Mouse (Mus musculus): ENCODE data around the gene Zfp536. TPM values are rescaled to one million over a fixed set of nuclear protein-coding genes. Genes with fewer than 3 reads are reported as not detected.

Zfp536 gene
- polyA plus RNA-seq, 1 experiment from 2014 or later = 4.3 TPM

DNA sequence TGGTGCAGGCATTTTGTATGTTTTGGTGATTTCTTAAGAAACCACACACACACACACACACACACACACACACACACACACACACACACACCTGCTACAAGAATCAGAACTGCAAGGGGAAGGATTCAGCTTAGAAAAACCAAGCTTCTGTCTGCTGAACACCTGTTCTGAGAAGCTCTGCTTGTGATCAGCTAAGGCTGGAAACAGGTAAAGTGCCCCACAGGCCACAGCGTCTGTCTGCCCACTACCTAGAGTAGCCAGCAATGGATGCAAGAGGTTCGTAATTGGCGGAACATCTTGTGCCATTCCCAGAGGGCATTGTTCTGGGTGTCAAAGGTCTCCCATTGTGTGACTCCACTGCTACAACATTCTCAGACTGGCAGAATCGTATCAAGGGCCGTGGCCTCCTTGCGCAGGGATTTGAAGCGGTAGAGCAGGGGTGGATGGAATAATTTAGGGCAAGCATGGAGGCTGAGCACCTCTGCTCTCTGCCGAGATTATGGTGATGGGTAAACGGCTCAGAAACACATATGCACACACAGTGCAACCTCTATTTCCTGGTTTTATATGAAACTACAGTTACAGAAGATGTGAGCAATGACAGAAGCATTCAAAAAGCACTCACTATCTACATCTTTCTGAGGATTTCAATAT, 170.4 kb downstream of the Zfp536 start:
- Histone ChIP-seq H3K4me2 (no peak overlapping the region), H3K4me1 (no peaks in the 10 kb centered on the region), H3K4me3 (no peak overlapping the region), H3K36me3 (no peaks in the 10 kb centered on the region), H3K27ac (replicated peaks) (no peak overlapping the region), H3K9me3 (no peaks in the 10 kb centered on the region; the same call in 1 of the 2 replicates), H3K27me3 (replicated peaks) (peaks cover 11% of the 10 kb centered on the region), H3K9ac (no peak overlapping the region)
- 67% methylated on average over 9 of the region's 9 CpGs for WGBS
- ATAC-seq (ENCODE audit: extremely low read depth, insufficient number of reproducible peaks, low FRiP score, low TSS enrichment) = no peak

DNA sequence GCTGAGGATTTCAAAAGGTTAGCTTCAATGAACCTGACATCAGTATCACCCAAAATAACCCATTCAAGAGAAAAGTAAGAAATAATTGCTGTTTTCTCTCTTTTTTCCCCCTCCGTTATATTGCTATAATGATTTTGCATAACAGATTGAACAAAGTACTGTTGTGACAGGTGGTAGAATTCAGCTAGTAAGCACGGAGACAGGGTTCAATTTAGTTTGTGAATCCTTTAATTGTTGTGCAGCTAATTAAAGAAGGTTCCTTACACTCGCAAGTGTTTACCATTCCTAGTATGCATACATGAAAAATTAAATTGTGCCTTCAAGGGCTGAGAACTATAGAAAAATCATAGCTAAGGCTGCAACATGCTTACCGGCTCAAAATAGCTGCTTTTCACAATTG, 173.1 kb downstream of the Zfp536 start:
- H3K27me3 ChIP-seq (replicated peaks) = peaks cover 11% of the 10 kb centered on the region
- H3K27ac ChIP-seq (replicated peaks) = no peak overlapping the region
- no peaks in the 10 kb centered on the region for H3K9me3 ChIP-seq
- H3K36me3 ChIP-seq = no peaks in the 10 kb centered on the region
- no peak overlapping the region for H3K4me3 ChIP-seq
- ATAC-seq (ENCODE audit: extremely low read depth, insufficient number of reproducible peaks, low FRiP score, low TSS enrichment) = no peak
- H3K4me1 ChIP-seq = no peaks in the 10 kb centered on the region
- no peak overlapping the region for H3K4me2 ChIP-seq
- no peak overlapping the region for H3K9ac ChIP-seq
- 77% methylated on average over 4 of the region's 4 CpGs for WGBS

DNA sequence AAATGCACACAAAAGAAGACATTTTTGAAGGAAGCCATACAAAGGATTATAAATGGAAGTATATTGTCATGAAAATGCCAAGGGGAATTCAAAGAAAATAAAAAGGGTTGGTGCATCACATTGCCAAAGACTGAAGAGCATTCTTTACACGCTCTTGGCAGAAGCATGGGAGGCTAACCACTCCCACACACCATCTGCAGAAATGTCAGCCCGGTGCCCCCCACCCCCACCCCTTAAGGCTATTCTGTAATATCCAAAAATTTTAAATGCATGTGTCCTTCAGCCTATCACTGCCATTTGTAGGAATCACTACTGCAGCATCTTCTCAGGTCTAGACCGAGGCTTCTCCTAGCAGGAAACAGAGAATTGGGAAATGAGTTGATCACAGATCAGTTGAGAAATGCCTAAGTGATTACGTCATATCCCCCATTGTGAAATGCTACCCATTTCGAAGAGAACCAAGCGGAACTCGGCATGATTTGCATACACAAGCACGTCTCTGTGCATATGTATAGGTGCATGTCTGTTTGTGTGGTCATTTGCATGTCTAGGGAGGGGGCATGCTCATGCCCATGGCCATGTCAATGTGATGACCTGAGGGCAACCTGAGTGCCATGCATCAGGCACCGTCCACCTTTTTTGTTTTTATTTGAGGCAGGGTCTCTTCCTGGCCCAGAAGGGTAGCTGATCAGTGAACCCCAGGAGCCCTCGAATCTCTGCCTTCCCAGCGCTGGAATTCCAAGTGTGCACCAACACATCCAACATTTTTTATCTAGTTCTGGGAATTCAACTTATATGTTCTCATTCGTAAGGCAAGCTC, 179.0 kb downstream of the Zfp536 start:
- Histone ChIP-seq H3K9ac (no peak overlapping the region), H3K27me3 (replicated peaks) (0 out of 2 replicates have a peak, but pooled peaks cover 3% of the 10 kb centered on the region), H3K4me2 (no peak overlapping the region), H3K36me3 (no peaks in the 10 kb centered on the region), H3K9me3 (no peaks in the 10 kb centered on the region), H3K4me1 (no peaks in the 10 kb centered on the region), H3K27ac (replicated peaks) (no peak overlapping the region), H3K4me3 (no peak overlapping the region)
- ATAC-seq (ENCODE audit: extremely low read depth, insufficient number of reproducible peaks, low FRiP score, low TSS enrichment) = no peak
- 62% methylated on average over 12 of the region's 12 CpGs for WGBS

DNA sequence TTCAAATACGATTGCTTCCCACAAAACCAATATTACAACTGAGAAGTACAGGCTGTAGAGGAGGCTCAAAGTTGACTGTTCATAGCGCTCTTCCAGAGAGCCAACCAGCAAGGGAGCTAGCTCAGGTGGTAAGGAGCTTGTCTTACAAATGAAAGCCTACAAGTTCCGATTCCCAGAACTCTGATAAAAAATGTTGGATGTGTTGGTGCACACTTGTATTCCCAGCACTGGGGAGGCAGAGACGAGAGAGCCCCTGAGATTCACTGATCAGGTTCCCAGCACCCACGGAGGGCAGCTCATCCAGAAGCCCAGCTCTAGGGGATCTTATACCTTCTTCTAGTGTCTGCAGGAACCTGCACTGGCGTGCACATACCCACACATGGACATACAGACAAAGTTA, 179.9 kb downstream of the Zfp536 start:
- Histone ChIP-seq H3K27me3 (replicated peaks) (no peaks in the 10 kb centered on the region), H3K36me3 (no peaks in the 10 kb centered on the region), H3K9ac (no peak overlapping the region), H3K4me1 (no peaks in the 10 kb centered on the region), H3K9me3 (no peaks in the 10 kb centered on the region), H3K4me2 (no peak overlapping the region), H3K27ac (replicated peaks) (no peak overlapping the region), H3K4me3 (no peak overlapping the region)
- WGBS = 84% methylated on average over 6 of the region's 6 CpGs
- ATAC-seq (ENCODE audit: extremely low read depth, insufficient number of reproducible peaks, low FRiP score, low TSS enrichment) = no peak

DNA sequence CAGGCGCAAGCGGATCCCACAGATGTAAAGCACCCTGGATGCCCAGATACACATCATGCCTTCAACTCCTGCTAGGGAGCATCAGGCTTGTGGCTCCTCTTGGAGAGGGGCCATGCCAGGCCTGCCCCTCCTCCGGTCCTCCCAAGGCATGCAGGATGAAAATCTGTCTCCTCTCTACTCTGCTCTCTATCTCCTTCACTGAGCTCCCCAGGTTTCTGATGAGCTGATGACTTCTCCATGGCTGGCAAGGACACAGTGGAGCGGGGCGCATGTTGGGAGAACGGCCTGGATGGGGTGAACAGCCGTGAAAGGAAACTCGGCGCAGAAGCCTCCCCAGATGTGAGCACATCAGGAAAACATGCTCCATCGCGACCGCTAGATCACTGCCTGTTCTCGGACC, 186.7 kb downstream of the Zfp536 start:
- Histone ChIP-seq H3K9me3 (no peaks in the 10 kb centered on the region), H3K4me3 (no peak overlapping the region), H3K4me2 (no peak overlapping the region), H3K27ac (replicated peaks) (no peak overlapping the region), H3K36me3 (no peaks in the 10 kb centered on the region), H3K27me3 (replicated peaks) (no peaks in the 10 kb centered on the region), H3K9ac (no peak overlapping the region), H3K4me1 (peaks cover 4% of the 10 kb centered on the region; the same call in 1 of the 2 replicates)
- no peak for ATAC-seq (ENCODE audit: extremely low read depth, insufficient number of reproducible peaks, low FRiP score, low TSS enrichment)
- 77% methylated on average over 13 of the region's 13 CpGs for WGBS

DNA sequence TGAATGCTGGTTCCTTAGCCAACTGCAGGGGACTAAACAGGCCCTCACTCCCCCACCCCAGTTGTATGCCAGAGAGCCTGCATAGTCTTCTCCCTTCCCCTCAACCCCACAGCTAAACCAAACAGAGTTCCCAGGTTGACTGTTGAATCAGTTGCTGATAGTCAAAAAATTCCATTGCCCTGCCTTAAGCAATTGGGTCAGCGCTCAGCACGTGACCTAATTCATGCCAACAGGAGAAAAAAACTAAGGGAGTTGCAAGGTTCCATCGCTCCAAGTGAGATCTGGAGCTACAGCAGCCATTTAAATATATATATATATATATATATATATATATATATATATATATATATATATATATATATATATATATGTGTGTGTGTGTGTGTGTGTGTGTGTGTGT, 192.2 kb downstream of the Zfp536 start:
- H3K36me3 ChIP-seq = no peaks in the 10 kb centered on the region
- H3K4me1 ChIP-seq = no peaks in the 10 kb centered on the region
- H3K27ac ChIP-seq (replicated peaks) = no peak overlapping the region
- no peak overlapping the region for H3K9ac ChIP-seq
- ATAC-seq (ENCODE audit: extremely low read depth, insufficient number of reproducible peaks, low FRiP score, low TSS enrichment) = no peak
- H3K4me2 ChIP-seq = no peak overlapping the region
- no peak overlapping the region for H3K4me3 ChIP-seq
- no peaks in the 10 kb centered on the region for H3K27me3 ChIP-seq (replicated peaks)
- no peaks in the 10 kb centered on the region for H3K9me3 ChIP-seq
- 75% methylated on average over 3 of the region's 3 CpGs for WGBS

DNA sequence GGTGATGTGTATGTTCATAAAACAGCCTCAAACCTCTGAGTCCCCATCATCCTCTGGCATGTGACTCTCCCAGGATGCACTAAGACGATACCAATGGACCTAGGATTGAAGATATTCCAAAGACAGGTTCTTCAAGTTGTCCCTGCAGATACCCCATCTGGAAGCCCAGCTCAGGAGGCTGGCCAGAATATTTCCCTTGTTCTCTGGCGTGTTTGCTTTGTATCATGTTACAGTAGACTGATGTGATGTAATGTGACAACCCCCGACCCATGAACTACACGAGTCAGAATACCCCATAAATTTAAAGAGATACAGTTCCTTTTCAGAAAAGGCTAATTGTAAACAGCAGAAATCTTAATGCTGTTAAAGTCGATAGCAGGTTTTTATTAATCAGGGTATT, 192.9 kb downstream of the Zfp536 start:
- Histone ChIP-seq H3K27me3 (replicated peaks) (no peaks in the 10 kb centered on the region), H3K36me3 (no peaks in the 10 kb centered on the region), H3K4me3 (no peak overlapping the region), H3K27ac (replicated peaks) (no peak overlapping the region), H3K9me3 (no peaks in the 10 kb centered on the region), H3K4me1 (no peaks in the 10 kb centered on the region), H3K4me2 (no peak overlapping the region), H3K9ac (no peak overlapping the region)
- WGBS = 49% methylated on average over 5 of the region's 5 CpGs
- ATAC-seq (ENCODE audit: extremely low read depth, insufficient number of reproducible peaks, low FRiP score, low TSS enrichment) = no peak

DNA sequence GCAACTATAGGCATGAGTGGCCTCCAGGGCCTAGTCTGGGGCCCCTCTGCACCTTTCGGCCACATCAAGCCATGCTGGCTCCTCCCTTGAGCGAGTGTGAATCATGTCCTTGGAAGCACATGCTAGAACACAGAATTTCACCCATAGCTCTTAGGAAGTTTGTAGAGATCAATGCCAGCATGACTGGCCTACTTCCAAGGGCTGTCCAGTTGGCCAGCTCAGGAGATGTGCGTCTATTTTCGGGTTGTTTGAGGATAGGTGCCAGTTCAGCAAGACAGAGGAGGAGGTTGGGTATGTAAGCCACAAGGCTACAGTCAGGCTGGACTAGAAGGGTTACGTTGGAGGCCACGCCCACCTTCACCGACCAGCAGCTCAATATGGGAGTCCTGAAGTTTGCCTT, 201.4 kb downstream of the Zfp536 start:
- 0 out of 2 replicates have a peak, but pooled peaks cover 8% of the 10 kb centered on the region for H3K27me3 ChIP-seq (replicated peaks)
- 77% methylated on average over 7 of the region's 7 CpGs for WGBS
- H3K27ac ChIP-seq (replicated peaks) = no peak overlapping the region
- no peaks in the 10 kb centered on the region for H3K36me3 ChIP-seq
- H3K4me1 ChIP-seq = no peaks in the 10 kb centered on the region
- H3K4me3 ChIP-seq = no peak overlapping the region
- no peak overlapping the region for H3K4me2 ChIP-seq
- ATAC-seq (ENCODE audit: extremely low read depth, insufficient number of reproducible peaks, low FRiP score, low TSS enrichment) = no peak
- H3K9ac ChIP-seq = no peak overlapping the region
- H3K9me3 ChIP-seq = no peaks in the 10 kb centered on the region

DNA sequence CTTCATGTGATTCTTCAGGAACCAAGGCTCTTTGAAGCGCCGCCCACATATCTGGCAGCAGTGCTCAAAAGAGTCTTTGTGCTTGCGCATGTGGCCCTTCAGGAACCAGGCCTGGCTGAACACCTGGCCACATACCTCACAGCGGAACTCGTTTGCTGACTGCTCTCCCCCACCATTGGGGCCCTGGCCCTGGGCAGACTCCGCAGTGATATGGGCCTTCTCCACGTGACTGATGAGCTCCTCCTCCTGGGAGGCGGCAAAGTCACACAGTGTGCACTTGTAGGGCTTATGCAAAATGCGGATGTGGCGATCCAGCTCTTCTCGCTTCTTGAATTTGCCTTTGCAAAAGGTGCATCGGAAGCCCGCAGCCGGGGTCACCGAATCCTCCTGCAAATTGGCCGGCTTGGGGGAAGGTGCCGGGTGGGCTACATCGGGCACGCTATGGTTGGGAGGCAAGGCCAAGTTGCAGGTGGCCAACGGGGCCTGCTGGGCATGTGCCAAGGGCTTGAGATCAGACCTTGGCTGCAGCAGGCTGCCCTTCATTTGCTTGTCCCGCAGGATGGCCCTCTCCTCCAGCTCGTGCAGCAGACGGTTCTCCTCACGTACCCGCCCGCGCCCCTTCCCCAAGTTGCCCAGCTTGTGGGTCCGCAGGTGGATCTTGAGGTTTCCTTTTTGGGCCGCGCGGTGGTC, 204.5 kb downstream of the Zfp536 start:
- ATAC-seq (ENCODE audit: extremely low read depth, insufficient number of reproducible peaks, low FRiP score, low TSS enrichment) = no peak
- 0 out of 2 replicates have a peak, but pooled peaks cover 5% of the 10 kb centered on the region for H3K4me1 ChIP-seq
- H3K36me3 ChIP-seq = no peaks in the 10 kb centered on the region
- no peaks in the 10 kb centered on the region for H3K9me3 ChIP-seq
- H3K9ac ChIP-seq = no peak overlapping the region
- H3K27me3 ChIP-seq (replicated peaks) = 0 out of 2 replicates have a peak, but pooled peaks cover 8% of the 10 kb centered on the region
- no peak overlapping the region for H3K27ac ChIP-seq (replicated peaks)
- 59% methylated on average over 31 of the region's 31 CpGs for WGBS
- H3K4me2 ChIP-seq = peak overlapping the region; percentile 5; the same call in 1 of the 2 replicates
- no peak overlapping the region for H3K4me3 ChIP-seq

DNA sequence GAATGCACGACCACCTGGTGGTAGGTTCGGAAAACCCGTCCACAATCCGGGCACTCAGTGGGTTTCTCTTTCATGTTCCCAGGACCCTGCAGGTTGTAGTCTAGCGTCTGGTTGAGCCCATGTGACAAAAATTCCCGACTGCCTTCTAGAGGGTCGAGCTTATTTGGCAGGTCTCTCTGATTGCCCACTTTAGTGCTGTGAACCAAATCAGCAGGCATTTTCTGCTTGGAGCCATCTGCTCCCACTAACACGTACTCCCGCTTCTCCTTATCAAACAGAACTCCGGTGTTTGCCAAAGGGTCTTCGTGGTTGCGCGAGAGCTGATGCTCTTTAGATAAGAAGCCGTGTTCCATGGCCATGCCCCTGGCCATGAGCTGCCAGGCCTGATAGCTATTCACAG, 205.4 kb downstream of the Zfp536 start:
- ATAC-seq (ENCODE audit: extremely low read depth, insufficient number of reproducible peaks, low FRiP score, low TSS enrichment) = no peak
- H3K36me3 ChIP-seq = no peaks in the 10 kb centered on the region
- H3K9me3 ChIP-seq = no peaks in the 10 kb centered on the region
- no peak overlapping the region for H3K9ac ChIP-seq
- 0 out of 2 replicates have a peak, but pooled peaks cover 8% of the 10 kb centered on the region for H3K27me3 ChIP-seq (replicated peaks)
- H3K4me1 ChIP-seq = peaks cover 12% of the 10 kb centered on the region
- H3K4me3 ChIP-seq = no peak overlapping the region
- H3K27ac ChIP-seq (replicated peaks) = no peak overlapping the region
- 58% methylated on average over 14 of the region's 14 CpGs for WGBS
- no peak overlapping the region for H3K4me2 ChIP-seq

DNA sequence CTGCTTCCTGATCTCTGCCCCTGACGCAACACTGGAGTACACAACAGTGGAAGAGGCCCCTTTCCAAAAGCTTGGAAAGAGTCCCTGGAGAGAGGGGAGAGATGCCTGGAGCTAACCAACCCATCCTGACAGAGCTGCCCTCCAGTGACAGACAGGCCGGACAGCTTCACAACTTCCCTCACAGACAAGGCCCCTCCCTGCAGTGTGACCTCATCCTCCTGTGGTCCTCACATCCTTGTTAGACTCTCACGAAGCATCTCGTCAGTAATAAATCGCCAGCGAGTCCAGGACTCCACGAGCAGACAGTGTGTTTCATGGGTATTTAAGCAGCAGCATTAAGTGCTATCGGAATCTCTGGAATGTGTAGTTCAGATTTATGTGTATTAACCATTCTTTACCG, 207.4 kb downstream of the Zfp536 start:
- ATAC-seq (ENCODE audit: extremely low read depth, insufficient number of reproducible peaks, low FRiP score, low TSS enrichment) = no peak
- no peak overlapping the region for H3K9ac ChIP-seq
- H3K27ac ChIP-seq (replicated peaks) = no peak overlapping the region
- no peaks in the 10 kb centered on the region for H3K9me3 ChIP-seq
- 0 out of 2 replicates have a peak, but pooled peaks cover 8% of the 10 kb centered on the region for H3K27me3 ChIP-seq (replicated peaks)
- peaks cover 18% of the 10 kb centered on the region for H3K4me1 ChIP-seq
- H3K36me3 ChIP-seq = no peaks in the 10 kb centered on the region
- peak overlapping the region; percentile 8; the same call in 1 of the 2 replicates for H3K4me2 ChIP-seq
- 20% methylated on average over 9 of the region's 9 CpGs for WGBS
- H3K4me3 ChIP-seq = no peak overlapping the region
